Mouse (Mus musculus) MEL (cell line): Measurements from ENCODE around the gene Babam2. TPM values are rescaled to one million over a fixed set of nuclear protein-coding genes. Genes with fewer than 3 reads are reported as not detected.
A peak's percentile ranks its signal among the peaks of the same experiment; 100 is the strongest.

Source experiments
- DNase-seq: peaks from one replicate; pipeline ENCODE4 v3.0.0; 2011; ENCODE audit warnings: low read depth, low spot score
- H3K27ac ChIP-seq: 2 replicates; pipeline ENCODE4 v1.5.1; 2012; ENCODE audit warnings: low read depth, mild to moderate bottlenecking, control low read depth, low read length, moderate library complexity; ENCODE audit not compliant: control insufficient read depth
- H3K27me3 ChIP-seq, 2 experiments: fragments of 150-350 bp in 1 of 2; sonication (generic) in 1 of 2; 2 replicates each; pipeline ENCODE4 v1.6.1; 2012; ENCODE audit warnings: low read length in 2 of 2, mild to moderate bottlenecking in 2 of 2, improper control_type of control experiment in 1 of 2, moderate library complexity in 1 of 2; ENCODE audit not compliant: insufficient read depth in 2 of 2, control insufficient read depth in 1 of 2
- H3K36me3 ChIP-seq, 2 experiments: 2 replicates each; pipeline ENCODE4 v1.6.1; 2012 to 2014; ENCODE audit warnings: low read length in 2 of 2, improper control_type of control experiment in 1 of 2, inconsistent platforms in 1 of 2, mild to moderate bottlenecking in 1 of 2; ENCODE audit not compliant: insufficient read depth in 2 of 2, control insufficient read depth in 1 of 2
- H3K4me1 ChIP-seq, 2 experiments: fragments of 150-350 bp in 1 of 2; sonication (generic) in 1 of 2; 2 replicates each; pipeline ENCODE4 v1.6.1; 2012; ENCODE audit warnings: low read length in 2 of 2, improper control_type of control experiment in 1 of 2, mild to moderate bottlenecking in 1 of 2; ENCODE audit not compliant: insufficient read depth in 2 of 2, control insufficient read depth in 1 of 2
- H3K4me3 ChIP-seq, 2 experiments: fragments of 150-350 bp in 1 of 2; sonication (generic) in 1 of 2; 2 replicates each; pipeline ENCODE4 v1.5.1; 2012; ENCODE audit warnings: low read depth in 2 of 2, low read length in 2 of 2, mild to moderate bottlenecking in 2 of 2, moderate library complexity in 2 of 2, control low read depth in 1 of 2, improper control_type of control experiment in 1 of 2; ENCODE audit not compliant: control insufficient read depth in 1 of 2, insufficient read depth in 1 of 2
- H3K79me2 ChIP-seq: 2 replicates; pipeline ENCODE4 v1.6.1; 2012; ENCODE audit warnings: mild to moderate bottlenecking, low read length, moderate library complexity; ENCODE audit not compliant: control insufficient read depth, poor library complexity, insufficient read depth
- H3K9ac ChIP-seq: 2 replicates; pipeline ENCODE4 v1.6.1; 2012; ENCODE audit warnings: low read depth, mild to moderate bottlenecking, control low read depth, low read length, moderate library complexity; ENCODE audit not compliant: control insufficient read depth, poor library complexity, severe bottlenecking
- H3K9me3 ChIP-seq: fragments of 150-350 bp; sonication (generic); replicated peaks from 2 replicates; pipeline ENCODE4 v1.6.1; 2012; ENCODE audit warnings: mild to moderate bottlenecking, low read length, improper control_type of control experiment, moderate library complexity; ENCODE audit not compliant: insufficient read depth
- BHLHE40 ChIP-seq: IDR thresholded peaks from 2 replicates; pipeline ENCODE4 v1.6.1; 2012; ENCODE audit warnings: low read depth, mild to moderate bottlenecking, inconsistent platforms, low read length, improper control_type of control experiment, borderline replicate concordance
- CHD1 ChIP-seq: IDR thresholded peaks from 2 replicates; pipeline ENCODE4 v1.6.1; 2012; ENCODE audit warnings: low read depth, mild to moderate bottlenecking, inconsistent platforms, low read length, improper control_type of control experiment
- CTCF ChIP-seq, 3 experiments: IDR thresholded peaks in 2 of 3; conservative IDR thresholded peaks in 1 of 3; 2 replicates each; pipeline ENCODE4 v1.5.1; 2011 to 2012; ENCODE audit warnings: low read length in 3 of 3, low read depth in 2 of 3, mild to moderate bottlenecking in 2 of 3, improper control_type of control experiment in 1 of 3, inconsistent platforms in 1 of 3, mixed read lengths in 1 of 3, moderate library complexity in 1 of 3; ENCODE audit not compliant: control insufficient read depth in 1 of 3, insufficient read depth in 1 of 3, poor library complexity in 1 of 3, severe bottlenecking in 1 of 3
- E2F4 ChIP-seq: IDR thresholded peaks from 2 replicates; pipeline ENCODE4 v1.6.1; 2011; ENCODE audit warnings: low read depth, low read length, improper control_type of control experiment, borderline replicate concordance
- ELF1 ChIP-seq: IDR thresholded peaks from 2 replicates; pipeline ENCODE4 v1.6.1; 2014; ENCODE audit warnings: low read depth, mild to moderate bottlenecking, inconsistent platforms, low read length, improper control_type of control experiment, moderate library complexity
- EP300 ChIP-seq, 2 experiments: IDR thresholded peaks; 2 replicates each; pipeline ENCODE4 v1.6.1; 2011; ENCODE audit warnings: improper control_type of control experiment in 2 of 2, low read length in 2 of 2, low read depth in 1 of 2, mild to moderate bottlenecking in 1 of 2
- ETS1 ChIP-seq: IDR thresholded peaks from 2 replicates; pipeline ENCODE4 v1.6.1; 2012; ENCODE audit warnings: low read depth, mild to moderate bottlenecking, inconsistent platforms, low read length, improper control_type of control experiment, moderate library complexity
- GABPA ChIP-seq: IDR thresholded peaks from 2 replicates; pipeline ENCODE4 v1.6.1; 2012; ENCODE audit warnings: low read depth, mild to moderate bottlenecking, inconsistent platforms, low read length, improper control_type of control experiment, moderate library complexity
- HCFC1 ChIP-seq: IDR thresholded peaks from 2 replicates; pipeline ENCODE4 v1.6.1; 2012; ENCODE audit warnings: low read depth, mild to moderate bottlenecking, inconsistent platforms, low read length, improper control_type of control experiment, moderate library complexity
- JUND ChIP-seq: IDR thresholded peaks from 2 replicates; pipeline ENCODE4 v1.6.1; 2011; ENCODE audit warnings: low read depth, mild to moderate bottlenecking, improper control_type of control experiment, low read length
- MAFK ChIP-seq: IDR thresholded peaks from 2 replicates; pipeline ENCODE4 v1.6.1; 2011; ENCODE audit warnings: low read depth, mild to moderate bottlenecking, low read length, improper control_type of control experiment, borderline replicate concordance
- MAX ChIP-seq: IDR thresholded peaks from 2 replicates; pipeline ENCODE4 v1.6.1; 2011; ENCODE audit warnings: low read length, improper control_type of control experiment
- MAZ ChIP-seq: IDR thresholded peaks from 2 replicates; pipeline ENCODE4 v1.6.1; 2012; ENCODE audit warnings: low read depth, mild to moderate bottlenecking, inconsistent platforms, low read length, improper control_type of control experiment
- MEF2A ChIP-seq: IDR thresholded peaks from 2 replicates; pipeline ENCODE4 v1.6.1; 2014; ENCODE audit warnings: low read depth, mild to moderate bottlenecking, inconsistent platforms, low read length, improper control_type of control experiment; ENCODE audit not compliant: poor library complexity, insufficient replicate concordance, severe bottlenecking; ENCODE audit errors: extremely low read depth
- MXI1 ChIP-seq: IDR thresholded peaks from 2 replicates; pipeline ENCODE4 v1.6.1; 2011; ENCODE audit warnings: mild to moderate bottlenecking, low read depth, low read length, improper control_type of control experiment
- MYB ChIP-seq: IDR thresholded peaks from 2 replicates; pipeline ENCODE4 v1.6.1; 2011; ENCODE audit warnings: mild to moderate bottlenecking, low read depth, low read length, improper control_type of control experiment
- MYC ChIP-seq: IDR thresholded peaks from 2 replicates; pipeline ENCODE4 v1.6.1; 2011; ENCODE audit warnings: low read depth, mild to moderate bottlenecking, low read length, improper control_type of control experiment, moderate library complexity
- NRF1 ChIP-seq: IDR thresholded peaks from 2 replicates; pipeline ENCODE4 v1.6.1; 2014; ENCODE audit warnings: low read depth, mild to moderate bottlenecking, inconsistent platforms, low read length, improper control_type of control experiment, moderate library complexity; ENCODE audit not compliant: poor library complexity, insufficient read depth, severe bottlenecking
- POLR2A ChIP-seq, 2 experiments: IDR thresholded peaks; 2 replicates each; pipeline ENCODE4 v1.6.1; 2011 to 2012; ENCODE audit warnings: low read length in 2 of 2, mild to moderate bottlenecking in 2 of 2, control low read depth in 1 of 2, improper control_type of control experiment in 1 of 2, low read depth in 1 of 2, moderate library complexity in 1 of 2; ENCODE audit not compliant: control insufficient read depth in 1 of 2, insufficient read depth in 1 of 2, poor library complexity in 1 of 2
- POLR2AphosphoS2 ChIP-seq: IDR thresholded peaks from 2 replicates; pipeline ENCODE4 v1.6.1; 2011; ENCODE audit warnings: low read length, improper control_type of control experiment
- POLR2AphosphoS5 ChIP-seq: IDR thresholded peaks from 2 replicates; pipeline ENCODE4 v1.6.1; 2012; ENCODE audit warnings: low read depth, borderline replicate concordance, mild to moderate bottlenecking, inconsistent platforms, low read length, moderate library complexity, mixed read lengths
- RAD21 ChIP-seq: IDR thresholded peaks from 2 replicates; pipeline ENCODE4 v1.6.1; 2011; ENCODE audit warnings: mild to moderate bottlenecking, low read depth, low read length, improper control_type of control experiment
- RCOR1 ChIP-seq: IDR thresholded peaks from 2 replicates; pipeline ENCODE4 v1.6.1; 2012; ENCODE audit warnings: low read depth, mild to moderate bottlenecking, inconsistent platforms, low read length, improper control_type of control experiment
- SIN3A ChIP-seq: IDR thresholded peaks from 2 replicates; pipeline ENCODE4 v1.6.1; 2012; ENCODE audit warnings: low read length, improper control_type of control experiment, inconsistent platforms
- SMC3 ChIP-seq: IDR thresholded peaks from 2 replicates; pipeline ENCODE4 v1.6.1; 2011; ENCODE audit warnings: low read depth, low read length, improper control_type of control experiment
- TAL1 ChIP-seq: IDR thresholded peaks from 2 replicates; pipeline ENCODE4 v1.6.1; 2012; ENCODE audit warnings: mild to moderate bottlenecking, inconsistent platforms, low read length, moderate library complexity, mixed read lengths
- TBP ChIP-seq: IDR thresholded peaks from 2 replicates; pipeline ENCODE4 v1.8.0; 2011; ENCODE audit warnings: low read depth, low read length, improper control_type of control experiment
- USF1 ChIP-seq: IDR thresholded peaks from 2 replicates; pipeline ENCODE4 v1.6.1; 2014; ENCODE audit warnings: low read depth, mild to moderate bottlenecking, inconsistent platforms, low read length, improper control_type of control experiment, moderate library complexity
- USF2 ChIP-seq, 2 experiments: IDR thresholded peaks; 2 replicates each; pipeline ENCODE4 v1.6.1; 2011 to 2012; ENCODE audit warnings: improper control_type of control experiment in 2 of 2, low read length in 2 of 2, borderline replicate concordance in 1 of 2, inconsistent platforms in 1 of 2, low read depth in 1 of 2, mild to moderate bottlenecking in 1 of 2; ENCODE audit not compliant: insufficient read depth in 1 of 2
- ZMIZ1 ChIP-seq: IDR thresholded peaks from 2 replicates; pipeline ENCODE4 v1.6.1; 2012; ENCODE audit warnings: low read depth, mild to moderate bottlenecking, inconsistent platforms, low read length, improper control_type of control experiment, moderate library complexity
- ZNF384 ChIP-seq: IDR thresholded peaks from 2 replicates; pipeline ENCODE4 v1.6.1; 2012; ENCODE audit warnings: low read depth, mild to moderate bottlenecking, inconsistent platforms, low read length, improper control_type of control experiment
- polyA plus RNA-seq, 2 experiments: library from polyadenylated mRNA; stranded (reverse) in 1 of 2; unstranded in 1 of 2; fragments of >175 nt in 1 of 2; fragments of >200 nt in 1 of 2; gene quantifications; 2 replicates each; pipeline versions ENCODE4 v1.2.1 to v1.2.4; 2012; ENCODE audit warnings: low replicate concordance in 2 of 2, low read depth in 1 of 2; ENCODE audit not compliant: insufficient read length in 2 of 2, insufficient read depth in 1 of 2, missing spikeins in 1 of 2
- total RNA-seq: library from RNA; depleted of rRNA; stranded (reverse); fragments of 300-350 nt; gene quantifications from 2 replicates; pipeline ENCODE4 v1.2.3, GENCODE M21; 2012

The Babam2 gene
- total and polyA plus RNA-seq, 3 experiments: 43.3 to 86.6 TPM; not detected in 1

- TF ChIP-seq NRF1 (peak; percentile 59; the same call in 1 of the 2 replicates), SMC3 (peak; percentile 32; the same call in 1 of the 2 replicates), MAX (peak; percentile 76), POLR2A (IDR thresholded peaks at IDR 0.05; ENCODE audit: control insufficient read depth in 1 of 2, insufficient read depth in 1 of 2, low read depth in 1 of 2, low read length in 2 of 2, poor library complexity in 1 of 2) (peak in 1 of 2 experiments; percentile 55; a peak in 1 of 4 replicates), MXI1 (peak; percentile 74), GABPA (no peak), RCOR1 (peak; percentile 76; the same call in 1 of the 2 replicates), ZNF384 (peak; percentile 85)
Measured at GRCm38 (mm10) chr5:31758310-31759091, 61.0 kb downstream of the Babam2 start (continued).

- peaks cover 0 to 41% of the 10 kb centered on the region in 2 experiments; a peak in 2 of 4 replicates for H3K36me3 ChIP-seq
- peaks cover 21 to 31% of the 10 kb centered on the region in 2 experiments for H3K4me1 ChIP-seq
- DNase-seq: peak; percentile 59
- no peaks in the 10 kb centered on the region for H3K79me2 ChIP-seq
- H3K9ac ChIP-seq: no peak overlapping the region
- H3K27me3 ChIP-seq: no peaks in the 10 kb centered on the region
- no peak overlapping the region for H3K4me3 ChIP-seq
- H3K9me3 ChIP-seq: no peaks in the 10 kb centered on the region
- peak overlapping the region; percentile 8 for H3K27ac ChIP-seq
- TF ChIP-seq EP300 (IDR thresholded peaks at IDR 0.05; ENCODE audit: low read depth in 1 of 2, low read length in 2 of 2) (peak; percentile 58 to 62), E2F4 (no peak), ETS1 (0 out of 2 replicates have a peak, but pooled peaks have one; percentile 54), ELF1 (no peak), MAFK (no peak), JUND (no peak), NRF1 (no peak), RAD21 (no peak), MAZ (no peak), MXI1 (peak; percentile 52), RCOR1 (peak; percentile 44; the same call in 1 of the 2 replicates), MAX (no peak), GABPA (no peak), POLR2A (IDR thresholded peaks at IDR 0.05; ENCODE audit: control insufficient read depth in 1 of 2, insufficient read depth in 1 of 2, low read depth in 1 of 2, low read length in 2 of 2, poor library complexity in 1 of 2) (no peak), ZMIZ1 (no peak), ZNF384 (no peak), BHLHE40 (no peak), MYC (0 out of 2 replicates have a peak, but pooled peaks have one; percentile 17), USF2 (IDR thresholded peaks at IDR 0.05; ENCODE audit: borderline replicate concordance in 1 of 2, insufficient read depth in 1 of 2, low read depth in 1 of 2, low read length in 2 of 2) (no peak), USF1 (no peak), SMC3 (no peak), SIN3A (peak; percentile 63), MYB (no peak), POLR2AphosphoS2 (no peak), CTCF (IDR thresholded peaks at IDR 0.05 in 2 of 3, conservative IDR thresholded peaks at IDR 0.05 in 1 of 3; ENCODE audit: control insufficient read depth in 1 of 3, insufficient read depth in 1 of 3, low read depth in 2 of 3, low read length in 3 of 3, poor library complexity in 1 of 3, severe bottlenecking in 1 of 3) (no peak), TBP (no peak), CHD1 (no peak), POLR2AphosphoS5 (no peak), MEF2A (no peak), TAL1 (no peak), HCFC1 (0 out of 2 replicates have a peak, but pooled peaks have one; percentile 20)
Measured at GRCm38 (mm10) chr5:31761836-31762235, 64.4 kb downstream of the Babam2 start.
